Mouse (Mus musculus): Measurements from ENCODE around the gene Scn1a.

Gene Scn1a

DNA sequence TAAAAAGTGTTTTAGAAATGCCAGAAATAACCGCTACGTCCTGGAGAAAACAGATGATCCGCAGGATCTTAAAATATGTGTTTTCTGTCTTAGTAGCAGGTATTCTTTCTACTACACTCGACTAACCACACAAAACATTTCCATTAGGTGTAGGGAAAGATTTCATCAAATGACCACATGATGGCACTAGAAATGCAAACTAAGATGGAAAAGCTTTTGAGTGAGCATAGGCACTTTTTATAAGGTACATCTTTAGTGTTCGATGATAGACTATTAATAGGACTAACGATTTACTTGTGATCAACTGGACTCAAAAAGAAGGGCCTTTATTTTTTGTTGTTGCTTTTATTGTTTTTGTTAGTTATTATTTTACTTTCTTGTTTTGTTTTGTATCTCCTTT lies 104.2 kb downstream of the Scn1a start:
- in situ Hi-C loops (cut with MboI; ENCODE audit: low pct_unique_long_range_greater_than_20kb in 1 of 2, low sequenced_read_pairs in 2 of 2, unreplicated experiment in 1 of 2) = no loop called here

GRCm38 (mm10) chr2:66272551-66272950 lies 168.1 kb downstream of the Scn1a start:
- in situ Hi-C loops (cut with MboI; ENCODE audit: low pct_unique_long_range_greater_than_20kb in 1 of 2, low sequenced_read_pairs in 2 of 2, unreplicated experiment in 1 of 2) = no loop called here

DNA sequence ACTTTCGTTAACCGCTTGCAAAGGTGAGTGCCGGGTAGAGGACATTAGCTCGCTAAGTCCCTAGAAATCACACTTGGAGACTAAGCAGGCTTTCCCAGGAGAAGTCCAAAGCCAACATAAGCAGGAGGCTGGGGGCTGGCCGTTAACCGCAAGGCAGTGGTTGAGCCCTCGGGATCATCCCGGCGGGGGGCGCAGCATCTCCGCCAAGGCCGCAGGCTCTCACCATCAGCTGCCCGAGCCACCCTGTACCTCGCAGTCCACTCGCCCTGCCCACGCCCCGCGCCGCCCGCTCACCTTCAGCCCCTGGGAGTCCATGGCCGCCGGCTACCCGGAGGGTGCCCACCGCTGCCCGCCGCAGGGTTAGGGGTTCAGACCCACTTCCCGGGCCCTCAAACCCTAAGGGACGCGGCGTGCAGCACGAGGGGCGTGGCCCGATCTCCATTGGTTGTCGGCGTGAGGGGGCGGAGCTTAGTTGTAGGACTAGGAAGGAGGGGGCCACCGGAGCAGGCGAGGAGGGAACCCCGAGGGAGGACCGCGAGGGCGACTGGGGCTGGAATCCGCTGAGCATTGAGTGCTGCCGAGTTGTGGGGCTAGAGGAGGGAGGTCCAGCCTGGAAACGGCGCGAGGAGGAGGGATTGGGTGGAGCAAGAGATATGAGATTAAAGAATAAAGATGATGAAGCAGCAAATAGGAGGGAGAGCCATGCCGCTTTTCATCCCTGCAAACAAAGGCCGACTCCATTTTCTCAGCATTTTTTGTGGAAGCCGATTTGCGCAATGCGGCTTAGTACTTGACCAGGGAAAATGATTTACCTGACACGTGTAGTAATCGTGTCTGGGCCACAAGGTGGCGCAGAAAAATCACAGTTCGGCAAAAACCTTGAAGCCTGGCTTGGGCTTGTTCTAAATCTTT lies 184.2 kb downstream of the Scn1a start, which contains the start of gene Ttc21b:
Gene Ttc21b (minus strand): TSS at position 398 of the 912 bp plus-strand sequence.
- in situ Hi-C loops (cut with MboI; ENCODE audit: low pct_unique_long_range_greater_than_20kb in 1 of 2, low sequenced_read_pairs in 2 of 2, unreplicated experiment in 1 of 2) = no loop called here

- in situ Hi-C loops (cut with MboI; ENCODE audit: low pct_unique_long_range_greater_than_20kb in 1 of 2, low sequenced_read_pairs in 2 of 2, unreplicated experiment in 1 of 2) = no loop called here
These were observed 196.6 kb downstream of the Scn1a start for GRCm38 (mm10) chr2:66244013-66244412.

DNA sequence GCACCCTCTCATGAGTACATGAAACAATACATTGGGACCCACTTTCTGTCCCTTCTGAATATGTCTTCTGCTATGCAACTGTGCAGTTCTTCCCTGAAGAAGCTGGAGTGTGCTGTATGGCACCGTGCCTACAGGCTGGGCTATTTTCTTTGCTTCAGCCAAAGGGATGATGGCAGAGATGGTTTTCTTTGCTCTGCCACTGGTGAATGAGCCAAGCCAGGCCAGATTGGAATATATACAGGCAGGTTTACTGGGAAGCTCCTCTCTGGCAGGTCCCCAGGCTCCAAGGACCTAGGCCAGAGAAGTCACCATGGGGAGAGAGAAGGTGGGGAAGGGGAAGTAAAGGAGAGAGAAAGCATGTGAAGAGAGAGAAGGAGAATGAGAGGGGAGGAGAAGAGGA lies 200.3 kb downstream of the Scn1a start:
- in situ Hi-C loops (cut with MboI; ENCODE audit: low pct_unique_long_range_greater_than_20kb in 1 of 2, low sequenced_read_pairs in 2 of 2, unreplicated experiment in 1 of 2) = no loop called here

DNA sequence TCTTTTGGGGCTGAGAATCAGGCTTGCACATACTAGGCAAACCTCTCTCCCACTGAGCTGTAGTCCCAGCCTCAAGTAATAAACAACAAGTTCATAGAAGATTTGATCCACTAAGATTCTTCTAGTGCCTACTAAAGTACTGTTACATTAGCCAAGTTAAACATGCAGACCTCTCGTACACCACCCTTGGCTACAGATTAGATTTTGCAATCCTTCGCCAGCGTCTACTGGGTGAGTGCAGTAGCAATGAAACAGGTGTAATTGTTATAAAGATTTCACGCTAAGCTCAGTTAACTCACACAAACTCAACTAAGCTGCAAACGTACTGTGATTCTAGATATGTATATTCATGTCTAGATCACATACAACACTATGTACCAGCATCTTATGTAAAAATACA lies 201.8 kb downstream of the Scn1a start:
- in situ Hi-C loops (cut with MboI; ENCODE audit: low pct_unique_long_range_greater_than_20kb in 1 of 2, low sequenced_read_pairs in 2 of 2, unreplicated experiment in 1 of 2) = no loop called here

DNA sequence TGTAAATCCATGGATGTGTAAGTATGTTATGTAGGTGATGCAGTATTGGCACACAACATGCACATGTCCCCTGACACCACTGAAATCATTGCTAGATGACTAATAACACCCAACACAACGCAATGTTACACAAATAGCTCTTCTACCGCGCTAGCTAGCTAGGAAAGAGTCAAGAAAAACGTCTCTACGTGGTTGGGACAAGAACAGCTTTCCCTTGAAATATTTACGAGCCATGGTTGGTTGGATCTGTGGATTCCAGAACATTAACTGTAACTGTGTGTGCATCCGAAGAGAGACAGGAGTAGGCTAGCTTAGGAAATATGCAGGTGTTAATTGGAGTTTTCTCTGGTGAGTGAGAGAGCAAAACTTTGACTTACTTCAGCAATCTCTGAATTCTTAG lies 219.7 kb downstream of the Scn1a start:
- in situ Hi-C loops (cut with MboI; ENCODE audit: low pct_unique_long_range_greater_than_20kb in 1 of 2, low sequenced_read_pairs in 2 of 2, unreplicated experiment in 1 of 2) = no loop called here

All from mouse embryonic stem cell (cell line).